Mouse (Mus musculus) kidney, adult 2 months (tissue): ENCODE measurements around the gene Hist1h2ap.

Source experiments
- CTCF ChIP-seq: fragments of 200-500 bp; conservative IDR thresholded peaks from 2 replicates; pipeline ENCODE4 v1.5.1; 2011; ENCODE audit warnings: low read depth, mild to moderate bottlenecking, control low read depth, low read length, moderate library complexity, mixed read lengths; ENCODE audit not compliant: insufficient read depth, insufficient read length
- POLR2A ChIP-seq: fragments of 200-500 bp; IDR thresholded peaks from one replicate; pipeline ENCODE4 v1.6.1; 2011; ENCODE audit warnings: low read depth, low read length, control low read depth

DNA sequence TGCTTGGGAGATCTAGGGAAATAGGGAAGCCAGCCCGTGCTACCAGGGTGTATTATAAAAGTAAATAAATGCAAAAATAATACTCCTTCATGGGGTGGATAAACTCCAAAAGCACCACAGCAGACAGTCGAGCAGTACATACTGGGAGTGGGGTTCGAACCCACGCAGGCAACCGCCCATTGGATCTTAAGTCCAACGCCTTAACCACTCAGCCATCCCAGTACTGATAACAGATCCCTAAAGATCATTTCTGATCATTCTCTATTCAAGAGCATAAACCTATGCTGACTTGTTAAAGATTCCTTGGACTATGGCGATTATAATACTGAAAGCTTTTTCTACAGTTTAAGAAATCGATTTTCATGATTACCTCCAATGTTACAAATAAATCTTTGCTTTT is 14.6 kb upstream of the Hist1h2ap start:
- TF ChIP-seq CTCF (no peak), POLR2A (no peak)
